Comparison of ENCODE assay signal across 10 mouse cellular contexts in genomic region chr3:126931884-126932506, GRCm38 (mm10).
DNase-seq lines count a peak whose midpoint lies in the region; ATAC-seq and TF ChIP-seq lines count a peak whose summit lies in the region.
"Had no signal": no experiment of that assay in that cellular context is flagged by ENCODE, and none has a peak within 500 bp of the region (broad histone marks: within the 10 kb centered on the region; RNA-seq: fewer than 3 reads in every experiment).

No protein-coding gene starts in this region.

- no peak for DNase-seq in kidney, adult 2 months
- peak; percentile 32 for DNase-seq in thymus, postnatal 4 days
- no peak for DNase-seq in thymus, postnatal 14 days
- no peak for DNase-seq in spleen, postnatal 14 days (ENCODE audit: low spot score in 2 of 2)
- DNase-seq in cerebellum, adult 8-10 months, result no peak
- no peak for DNase-seq in heart, postnatal 14 days

- no peak for TF ChIP-seq POLR2A in kidney, adult 2 months (IDR thresholded peaks at IDR 0.05; ENCODE audit: low read depth, low read length)

- H3K4me2 ChIP-seq in kidney, embryonic 16.5 days (replicated peaks; ENCODE audit: low read depth, low read length), result no peak overlapping the region
- H3K4me2 ChIP-seq: embryonic facial prominence, embryonic 15.5 days; lung, embryonic 15.5 days had no signal

- no peak overlapping the region for H3K27ac ChIP-seq in kidney, adult 2 months (ENCODE audit: insufficient read depth, low read depth, low read length)
- H3K27ac ChIP-seq in kidney, embryonic 16.5 days (ENCODE audit: low read length), result no peak overlapping the region
- H3K27ac ChIP-seq: embryonic facial prominence, embryonic 15.5 days; lung, embryonic 15.5 days had no signal

- H3K9ac ChIP-seq in kidney, embryonic 16.5 days (replicated peaks; ENCODE audit: low read length), result no peak overlapping the region
- H3K9ac ChIP-seq: embryonic facial prominence, embryonic 15.5 days; lung, embryonic 15.5 days had no signal

- no peak overlapping the region for H3K4me3 ChIP-seq in kidney, adult 2 months (ENCODE audit: insufficient read depth, low read depth, low read length)
- H3K4me3 ChIP-seq in kidney, embryonic 16.5 days (ENCODE audit: low read length), result no peak overlapping the region
- H3K4me3 ChIP-seq: embryonic facial prominence, embryonic 15.5 days; lung, embryonic 15.5 days had no signal

- H3K9me3 ChIP-seq in kidney, embryonic 16.5 days (ENCODE audit: low read length), result no peaks in the 10 kb centered on the region
- H3K9me3 ChIP-seq: embryonic facial prominence, embryonic 15.5 days; lung, embryonic 15.5 days had no signal

- ATAC-seq in kidney, embryonic 16.5 days (ENCODE audit: low FRiP score, low TSS enrichment), result no peak
- peak; percentile 96 for ATAC-seq in granulocyte monocyte progenitor cell, adult 5-6 weeks (replicated peaks; ENCODE audit: poor library complexity, severe bottlenecking)

- peak; percentile 49 for TF ChIP-seq CTCF in kidney, adult 2 months (conservative IDR thresholded peaks at IDR 0.05; ENCODE audit: insufficient read depth, insufficient read length, low read depth, low read length)

- no peaks in the 10 kb centered on the region for H3K27me3 ChIP-seq in kidney, adult 2 months (replicated peaks; ENCODE audit: control insufficient read depth, insufficient read depth, low read length)
- no peaks in the 10 kb centered on the region for H3K27me3 ChIP-seq in kidney, embryonic 16.5 days (ENCODE audit: insufficient read depth, low read length)
- H3K27me3 ChIP-seq: embryonic facial prominence, embryonic 15.5 days; lung, embryonic 15.5 days had no signal

- no peaks in the 10 kb centered on the region for H3K4me1 ChIP-seq in kidney, adult 2 months (ENCODE audit: control insufficient read depth, insufficient read depth, low read length)
- no peaks in the 10 kb centered on the region for H3K4me1 ChIP-seq in kidney, embryonic 16.5 days (ENCODE audit: insufficient read depth, low read length)
- H3K4me1 ChIP-seq: embryonic facial prominence, embryonic 15.5 days; lung, embryonic 15.5 days had no signal

- 68% methylated on average over 4 of the region's 4 CpGs for WGBS in kidney, adult 2 months
- 66% methylated on average over 4 of the region's 4 CpGs for WGBS in kidney, embryonic 16.5 days

- no peaks in the 10 kb centered on the region for H3K36me3 ChIP-seq in kidney, adult 2 months (ENCODE audit: control insufficient read depth, insufficient read depth, low read length)
- no peaks in the 10 kb centered on the region for H3K36me3 ChIP-seq in kidney, embryonic 16.5 days (ENCODE audit: insufficient read depth, low read length)
- H3K36me3 ChIP-seq: lung, embryonic 15.5 days had no signal

- intact Hi-C loops in heart, postnatal 14 days (cut with DNase I), result no loop called here
